Mouse (Mus musculus) kidney, postnatal 14 days (tissue): ENCODE results near the gene Slc7a8.

ENCODE experiments used
- DNase-seq: peaks from one replicate; pipeline ENCODE4 v3.0.0; 2022; ENCODE audit warnings: mixed read lengths

Gene Slc7a8

DNA sequence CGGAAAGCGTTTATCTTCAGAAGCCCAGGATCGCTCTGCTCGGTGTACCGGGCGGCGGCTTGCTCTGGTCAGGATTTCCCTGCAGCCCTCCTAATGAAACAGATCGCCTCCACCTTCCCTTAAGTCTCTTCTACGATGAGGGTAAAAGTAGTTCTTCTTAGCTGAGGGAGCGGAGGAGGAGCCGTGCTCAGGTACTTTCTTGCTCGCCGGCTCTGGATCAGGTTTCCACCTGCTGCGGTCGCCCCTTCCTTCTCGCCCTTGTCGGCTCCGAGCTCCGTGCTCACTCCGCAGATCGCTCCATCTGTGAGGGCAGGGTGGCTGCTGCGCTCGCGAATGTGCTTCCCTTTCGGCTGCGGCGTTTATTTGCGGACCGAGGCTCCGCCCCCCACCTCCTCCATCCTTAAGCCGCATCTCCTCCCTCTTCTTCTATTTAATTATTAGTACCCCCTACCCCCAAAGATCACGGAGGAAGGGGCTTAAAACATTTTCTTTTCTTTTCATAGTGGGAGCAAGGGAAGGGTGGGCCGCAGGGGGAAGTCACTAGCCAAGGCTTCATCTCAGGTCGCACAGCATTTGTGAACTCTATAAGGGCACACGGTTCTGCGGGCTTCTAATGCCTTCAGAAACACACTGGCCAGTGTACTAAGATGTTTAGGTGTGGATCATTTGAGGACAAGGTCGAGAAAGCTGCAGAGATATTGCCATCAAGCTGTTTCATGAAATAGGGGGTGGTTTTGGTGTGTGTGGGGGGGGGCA is at the start of gene Slc7a8:
Slc7a8 (minus strand) TSS at position 337 of the 756 bp plus-strand sequence.
- DNase-seq, result peak; percentile 82

DNA sequence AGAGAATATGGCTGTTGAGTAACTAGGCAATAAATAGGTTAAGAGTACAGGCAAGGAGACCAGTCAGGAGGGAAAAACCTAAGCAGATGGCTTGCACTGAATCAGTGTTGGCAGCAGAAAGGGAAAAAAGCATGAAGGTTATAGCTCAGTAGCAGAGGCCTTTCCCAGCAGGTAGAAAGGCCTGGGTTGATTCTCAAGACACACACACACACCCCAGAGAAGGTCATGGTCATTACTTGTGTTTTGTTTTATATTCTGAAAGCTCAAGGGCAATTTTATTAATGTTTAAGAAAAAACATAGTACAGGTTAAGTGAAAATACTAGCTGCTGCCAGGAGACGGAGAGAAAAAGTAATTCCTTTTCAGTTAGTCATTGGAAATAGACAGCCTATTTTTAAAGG is 42.0 kb upstream of the Slc7a8 start:
- peak; percentile 62 for DNase-seq

DNA sequence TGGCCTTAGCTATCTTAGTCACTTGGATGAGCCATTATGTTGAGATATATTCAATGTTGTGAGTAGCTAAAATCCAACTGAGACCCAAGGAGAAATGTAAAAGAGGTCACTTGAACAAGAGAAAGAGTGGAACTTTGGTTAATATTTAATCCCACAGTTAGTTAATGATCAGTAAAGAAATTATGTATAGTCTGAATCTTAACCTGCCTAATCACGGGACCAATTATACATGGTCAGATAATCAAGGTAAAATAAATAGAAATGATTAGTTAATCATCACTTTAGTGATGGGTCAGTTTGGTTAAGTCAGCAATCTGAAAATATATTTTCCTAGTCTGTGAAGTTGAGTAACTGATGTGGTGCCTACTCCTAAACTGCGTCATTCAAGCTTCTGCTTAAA is 40.6 kb upstream of the Slc7a8 start:
- DNase-seq, result no peak

DNA sequence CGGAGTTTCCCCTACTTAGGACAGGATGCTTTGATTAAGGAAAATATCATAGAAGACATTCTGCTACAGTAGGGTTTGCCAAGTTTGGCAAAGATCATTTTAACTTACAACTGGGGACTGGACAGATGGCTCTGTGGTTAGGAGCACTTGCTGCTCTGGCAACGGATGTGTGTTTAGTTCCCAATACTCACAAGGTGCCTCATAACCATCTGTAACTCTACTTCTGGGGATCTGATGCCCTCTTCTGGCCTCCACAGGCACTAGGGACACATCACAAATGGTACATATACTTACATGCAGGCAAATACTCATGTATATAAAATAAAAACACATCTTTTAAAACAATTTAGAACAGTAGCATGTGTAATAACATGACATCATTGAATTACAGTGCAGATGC is 36.0 kb upstream of the Slc7a8 start:
- peak; percentile 52 for DNase-seq

DNA sequence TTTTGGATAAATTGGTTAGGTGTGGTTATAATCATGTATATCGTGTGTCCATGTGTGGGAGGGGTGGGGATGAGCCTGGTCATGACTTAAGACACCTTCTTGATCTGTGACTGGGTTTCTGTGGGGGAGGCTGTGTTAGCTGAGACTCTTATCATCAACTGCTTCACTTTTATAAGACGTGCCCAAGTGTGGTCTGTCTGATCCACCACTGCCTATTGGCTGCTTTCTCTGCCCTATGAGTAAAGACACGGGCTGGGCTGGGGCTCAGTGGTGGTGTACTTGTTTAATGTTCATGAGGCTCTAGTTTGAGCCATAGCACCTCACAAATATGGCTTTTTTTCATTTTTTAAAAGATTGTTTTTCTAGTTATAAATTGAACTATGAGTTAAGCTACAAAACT is 34.0 kb upstream of the Slc7a8 start:
- no peak for DNase-seq

DNA sequence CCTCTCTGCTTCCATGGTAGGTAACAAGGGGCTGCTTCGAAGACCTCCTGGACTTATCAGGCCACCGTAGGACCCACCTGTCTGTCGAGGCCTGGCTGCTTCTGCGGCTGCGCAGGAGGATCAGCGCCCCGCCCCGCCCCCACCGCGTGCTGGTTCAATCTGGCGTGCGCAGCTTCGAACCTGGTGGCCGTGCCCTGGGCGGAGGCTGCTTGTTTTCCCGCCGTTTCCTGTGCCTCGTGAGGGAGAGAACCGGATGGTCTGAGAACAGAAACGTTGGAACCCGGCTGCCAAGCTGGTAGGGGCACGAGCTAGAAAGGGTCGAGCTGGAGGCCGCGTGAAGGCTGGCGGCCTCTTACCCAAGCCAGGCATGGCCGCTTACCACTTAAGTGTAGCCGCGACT is 32.2 kb upstream of the Slc7a8 start, which contains the start of gene Rnf212b:
Rnf212b (plus strand) TSS at position 151 of the 400 bp plus-strand sequence.
- DNase-seq, result no peak

DNA sequence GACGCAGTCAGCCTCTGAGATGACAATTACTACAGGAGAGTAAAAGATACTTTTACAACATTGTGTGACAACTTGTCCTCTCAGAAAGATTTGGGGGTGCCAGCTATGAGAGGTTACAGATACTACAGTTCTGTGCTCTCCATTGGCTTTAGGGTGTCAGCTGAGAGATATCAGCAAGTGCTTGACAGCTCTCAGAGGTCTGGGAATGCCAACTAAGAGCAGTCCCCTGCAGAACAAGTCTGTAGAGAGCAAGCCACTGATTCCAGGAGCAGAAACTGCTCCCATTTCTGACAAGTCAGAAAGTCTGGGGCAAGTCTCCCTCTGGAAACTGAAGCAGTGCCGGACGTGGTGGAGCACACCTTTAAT is 27.9 kb upstream of the Slc7a8 start:
- DNase-seq, result no peak

DNA sequence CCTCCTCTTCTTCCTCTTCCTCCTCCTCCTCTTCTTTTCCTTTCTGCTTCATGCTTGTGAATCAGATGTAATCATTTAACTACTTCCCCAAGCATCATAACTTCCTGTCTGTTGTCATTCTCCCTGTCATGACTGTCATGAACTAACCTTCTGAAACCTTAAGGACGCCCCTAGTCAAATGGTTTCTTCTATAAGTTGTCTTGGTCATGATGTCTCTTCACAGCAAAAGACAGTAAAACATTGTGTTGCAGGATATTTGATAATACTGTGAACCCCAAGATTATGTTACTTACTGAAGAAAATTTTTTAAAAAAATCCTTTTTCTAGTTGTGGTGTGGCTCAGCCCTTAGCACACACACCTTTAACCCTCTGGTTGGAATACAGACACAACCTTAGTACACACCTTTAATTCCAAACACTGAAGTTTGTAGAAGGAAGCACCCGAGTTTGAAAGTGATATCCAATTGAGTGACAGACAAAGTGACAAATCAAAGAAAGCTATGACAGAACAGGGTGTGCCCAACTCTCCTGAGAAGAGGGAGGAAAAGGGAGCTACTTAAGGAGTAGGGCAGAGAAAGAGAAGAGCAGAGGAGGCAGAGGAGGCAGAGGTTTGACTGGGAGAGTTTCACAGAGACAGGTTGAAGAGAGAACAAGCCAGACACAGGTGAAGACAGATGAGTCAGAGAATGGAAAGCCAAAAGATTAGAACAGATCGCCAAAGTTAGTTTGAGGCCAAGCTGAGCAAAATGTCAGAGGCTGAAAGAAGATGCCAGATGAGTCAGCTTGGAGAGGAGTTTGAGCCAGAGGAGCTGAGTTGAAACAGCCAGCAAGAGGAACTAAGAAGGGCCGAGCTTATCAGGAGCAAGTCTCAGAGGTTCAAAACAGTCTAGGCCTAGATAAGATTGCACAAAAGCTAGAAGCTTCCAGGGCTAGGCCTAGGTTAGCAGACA is 27.2 kb upstream of the Slc7a8 start:
- no peak for DNase-seq

DNA sequence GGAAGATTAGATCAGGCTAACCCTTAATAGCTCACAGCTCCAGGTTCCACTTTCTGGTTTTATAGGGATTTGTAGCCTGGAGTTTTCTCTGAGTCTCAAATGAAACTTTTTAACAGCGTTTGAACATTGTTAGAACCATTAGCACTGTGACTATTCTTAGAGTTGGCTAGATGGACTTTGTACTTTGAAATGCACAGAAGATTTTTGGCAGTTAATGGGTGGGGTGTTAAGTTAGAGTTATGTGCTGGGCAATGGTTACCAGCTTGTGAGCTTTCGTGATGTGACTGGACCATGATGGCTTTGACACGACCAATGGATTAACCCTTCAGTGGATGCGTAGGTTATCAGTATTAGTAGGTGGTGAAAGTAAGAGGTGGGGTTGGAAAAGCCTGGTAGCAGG is 24.4 kb upstream of the Slc7a8 start:
- no peak for DNase-seq

DNA sequence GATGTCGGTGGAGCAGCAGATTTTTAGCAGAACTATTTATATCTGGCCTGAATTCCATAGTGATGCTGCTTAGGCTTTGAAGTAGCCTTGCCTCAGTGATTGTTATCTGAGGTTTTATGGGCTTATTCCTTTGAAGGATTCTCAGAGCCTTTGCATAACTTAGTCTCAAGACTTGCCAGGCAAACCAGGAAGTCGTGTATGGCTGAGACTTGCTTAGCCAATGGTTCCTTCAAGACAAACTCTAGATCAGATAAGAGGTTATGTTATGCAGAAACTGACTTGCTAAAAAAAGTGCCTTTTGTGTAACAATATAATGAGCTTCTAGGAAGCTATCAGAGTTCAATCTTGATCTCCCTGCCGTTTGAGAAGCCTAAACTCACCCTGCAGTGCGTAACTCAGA is 20.7 kb upstream of the Slc7a8 start:
- DNase-seq, result no peak

DNA sequence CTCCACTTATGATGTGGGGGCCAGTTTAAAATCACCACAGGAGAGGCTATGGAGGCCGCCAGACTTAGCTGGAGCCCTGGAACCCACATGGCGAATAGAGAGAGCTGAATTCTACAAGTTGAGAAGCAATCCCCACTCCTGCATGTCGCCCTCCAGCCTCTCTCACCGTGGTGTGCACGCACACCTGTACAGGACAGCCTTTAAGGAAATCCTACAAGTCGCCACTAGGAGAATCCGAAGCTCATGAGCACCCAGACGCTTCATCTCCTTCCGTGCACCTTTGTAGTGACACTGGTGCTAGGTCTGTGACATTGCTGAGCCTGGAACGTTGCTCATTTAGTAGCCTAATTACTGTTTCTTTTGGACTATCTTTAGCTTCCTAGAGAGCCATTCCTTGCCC is 17.9 kb upstream of the Slc7a8 start:
- no peak for DNase-seq

DNA sequence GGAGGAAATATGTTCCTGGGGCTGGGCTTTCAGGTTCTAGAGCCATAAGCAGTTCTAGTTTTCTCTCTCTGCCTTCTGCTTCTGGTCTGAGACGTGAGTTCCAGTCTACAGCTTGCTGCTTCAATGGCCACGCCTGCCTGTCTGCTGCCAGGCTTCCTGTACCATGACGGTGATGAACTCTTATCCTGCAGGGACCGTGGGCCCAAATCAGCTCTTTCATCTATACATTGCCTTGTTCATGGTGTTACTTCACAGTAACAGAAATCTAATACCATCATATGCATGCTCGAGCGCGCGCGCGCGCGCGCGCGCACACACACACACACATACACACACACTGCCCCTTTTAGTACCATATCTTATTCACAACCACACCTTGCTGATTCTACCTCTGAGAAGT is 15.0 kb upstream of the Slc7a8 start:
- no peak for DNase-seq

DNA sequence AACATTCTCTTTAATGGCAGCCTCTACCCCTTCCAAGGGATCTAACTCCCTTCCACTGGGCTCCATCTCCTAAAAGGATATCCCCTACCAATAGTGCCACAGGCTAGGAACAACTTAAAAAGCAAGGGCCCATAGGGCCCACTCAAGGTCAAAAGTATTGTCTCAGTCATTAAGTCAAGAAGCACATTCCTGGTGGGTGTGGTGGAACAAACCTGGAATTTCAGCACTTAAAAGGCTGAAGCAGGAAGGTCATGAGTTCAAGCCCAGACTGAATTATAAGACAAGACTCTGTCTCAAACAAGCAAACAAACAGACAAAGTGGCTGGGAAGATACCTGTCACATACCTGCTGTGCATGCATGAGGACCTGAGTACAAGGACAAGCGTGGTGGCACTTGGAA is 14.2 kb upstream of the Slc7a8 start:
- no peak for DNase-seq

DNA sequence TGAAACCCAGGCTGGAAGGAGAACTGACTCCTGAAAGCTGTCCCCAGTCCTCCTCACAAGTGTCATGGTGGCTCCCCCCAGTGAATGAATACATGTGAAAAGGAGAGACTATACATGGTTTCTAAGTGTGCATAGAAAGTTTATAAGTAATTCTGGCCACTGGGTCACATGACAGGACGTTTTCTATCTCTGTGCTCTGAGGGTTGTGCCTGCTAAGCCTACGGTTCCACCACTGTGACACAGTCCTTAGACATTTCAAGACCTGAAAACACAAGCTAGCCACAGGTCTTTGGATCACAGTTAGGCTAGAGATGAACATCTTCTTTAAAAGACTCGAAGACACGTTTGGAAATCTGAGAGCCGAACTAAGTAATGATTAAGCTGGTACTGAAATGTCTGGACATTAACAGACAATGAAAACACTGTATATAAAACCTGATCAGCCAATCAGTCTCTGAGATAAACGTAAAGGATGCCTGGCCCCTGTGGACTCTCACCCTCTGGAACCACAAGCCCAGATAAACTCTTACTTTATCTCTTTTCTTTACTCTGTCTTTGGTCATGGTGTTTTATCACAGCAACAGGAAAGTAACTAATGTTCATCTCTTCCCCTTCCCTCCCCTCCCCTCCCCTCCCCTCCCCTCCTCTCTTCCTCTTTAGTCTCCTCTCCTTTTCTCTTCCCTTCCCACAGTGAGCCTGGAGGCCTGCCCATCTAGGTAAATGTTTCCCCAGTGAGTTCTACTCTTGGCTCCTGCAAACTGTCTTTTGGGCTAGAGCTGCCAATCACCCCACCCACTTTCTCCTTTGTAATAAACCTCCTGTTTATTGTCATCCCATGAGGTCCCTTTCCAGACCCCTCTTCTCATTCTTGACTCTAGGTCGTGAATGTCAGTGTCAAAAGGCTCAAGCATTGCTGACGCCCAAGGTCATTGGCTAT is 12.4 kb upstream of the Slc7a8 start:
- DNase-seq, result no peak

DNA sequence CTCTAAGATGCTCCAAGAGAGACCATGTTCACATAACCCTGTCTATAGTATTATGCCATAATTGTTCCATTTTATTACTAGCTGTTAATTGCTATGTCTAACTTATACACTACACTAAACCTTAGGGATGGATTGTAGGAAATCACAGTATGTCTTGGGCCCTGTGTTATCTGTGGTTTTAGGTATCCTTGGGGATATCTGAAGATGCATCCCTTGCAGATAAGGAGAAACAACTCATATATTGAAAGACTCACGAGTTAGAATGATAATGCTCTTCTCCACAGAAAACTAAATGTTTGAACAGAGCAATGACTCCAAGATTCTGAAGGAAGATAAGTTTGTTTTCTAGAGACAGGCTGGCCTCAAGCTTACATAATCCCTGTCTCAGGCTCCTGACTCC is 11.6 kb upstream of the Slc7a8 start:
- no peak for DNase-seq

DNA sequence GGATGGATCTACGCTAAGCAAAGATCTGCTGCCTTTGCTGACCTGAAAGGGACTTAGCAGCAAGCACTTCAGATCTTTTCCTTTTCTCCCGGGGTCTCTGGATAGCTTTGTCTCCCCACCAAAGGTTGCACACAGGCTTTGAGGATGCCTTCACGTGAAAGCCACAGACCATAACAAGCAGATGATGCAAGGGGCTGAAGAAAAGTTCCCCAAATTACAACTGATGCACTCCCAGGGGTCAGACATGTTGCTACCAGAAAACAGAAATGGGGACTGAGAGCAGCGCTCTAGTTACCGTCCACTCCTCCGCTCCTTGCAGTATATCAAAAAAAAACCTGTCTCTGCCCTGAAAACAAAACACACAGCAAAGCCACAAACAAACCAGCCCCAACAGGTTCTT is 10.4 kb upstream of the Slc7a8 start:
- no peak for DNase-seq

DNA sequence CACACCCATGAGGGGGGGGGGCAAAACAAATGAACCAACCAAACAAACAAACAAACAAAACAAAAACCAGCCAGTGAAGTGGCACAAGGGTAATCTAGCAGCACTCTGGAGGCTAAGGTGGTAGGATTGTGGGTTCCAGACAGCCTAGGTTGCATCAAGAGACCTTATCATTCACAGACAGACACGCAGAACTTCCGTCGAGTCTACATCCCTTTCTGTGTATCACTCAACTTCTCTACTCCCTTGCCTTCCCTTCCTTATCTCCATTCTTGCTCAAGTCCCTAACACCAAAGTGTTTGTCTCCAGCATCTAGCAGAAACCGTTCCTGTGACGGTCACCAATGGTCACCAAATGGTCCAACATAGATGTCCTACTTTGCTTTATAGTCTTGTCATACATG is 6.5 kb upstream of the Slc7a8 start:
- DNase-seq, result no peak

DNA sequence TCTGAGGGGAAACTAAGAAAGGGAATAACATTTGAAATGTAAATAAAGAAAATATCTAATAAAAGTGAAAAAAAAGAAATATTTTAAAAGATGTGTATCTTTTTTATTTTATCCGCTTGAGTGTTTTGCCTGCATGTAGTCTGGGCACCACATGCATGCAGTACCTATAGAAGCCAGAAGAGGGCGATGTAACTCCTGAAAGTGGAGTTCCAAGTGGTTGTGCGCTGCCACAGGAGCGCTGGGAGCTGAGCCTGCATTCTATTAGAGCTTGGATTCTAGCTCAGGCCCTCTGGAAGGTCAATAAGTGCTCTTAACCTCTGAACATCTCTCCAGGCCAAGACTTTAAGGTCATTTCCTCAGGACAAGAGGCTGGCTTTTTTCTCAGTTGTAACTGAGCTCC is 5.5 kb upstream of the Slc7a8 start:
- no peak for DNase-seq

DNA sequence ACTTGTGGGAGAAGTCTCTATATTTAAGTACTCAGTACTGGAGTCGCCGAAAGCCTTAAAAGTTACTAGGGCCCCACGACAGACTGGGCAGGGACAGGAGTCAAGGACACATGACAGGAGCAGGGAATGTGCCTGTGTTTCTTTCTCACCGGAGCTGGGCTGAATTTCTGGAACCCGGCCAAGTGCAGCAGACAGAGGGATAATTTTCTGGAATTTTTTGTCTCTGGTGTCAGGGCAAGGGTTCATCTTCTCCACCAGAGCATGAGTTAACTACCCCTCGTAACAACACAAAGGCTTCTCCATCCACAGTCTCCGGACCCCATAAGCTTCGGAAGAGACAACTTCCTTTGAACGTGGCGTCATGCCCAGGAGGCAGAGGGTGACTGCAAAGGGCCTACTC is 4.7 kb upstream of the Slc7a8 start:
- peak; percentile 77 for DNase-seq

DNA sequence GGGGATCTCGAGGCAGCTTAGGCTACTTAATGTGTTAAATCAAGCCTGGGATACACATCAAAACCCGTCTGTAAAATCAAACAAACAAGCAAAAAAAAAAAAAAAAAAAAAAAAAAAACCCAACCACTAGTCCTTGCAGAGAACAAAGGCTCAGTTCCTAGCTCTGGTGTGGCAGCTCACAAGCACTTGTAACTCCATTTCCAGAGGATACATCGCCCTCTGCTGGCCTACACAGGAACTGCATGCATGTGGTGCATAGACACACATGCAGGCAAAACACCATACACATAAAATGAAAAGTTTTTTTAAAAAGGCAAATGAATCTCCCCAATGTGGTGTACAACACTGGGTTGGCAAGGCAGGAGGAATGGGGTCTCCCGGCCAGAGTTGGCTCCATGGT is 4.2 kb upstream of the Slc7a8 start:
- peak; percentile 73 for DNase-seq

DNA sequence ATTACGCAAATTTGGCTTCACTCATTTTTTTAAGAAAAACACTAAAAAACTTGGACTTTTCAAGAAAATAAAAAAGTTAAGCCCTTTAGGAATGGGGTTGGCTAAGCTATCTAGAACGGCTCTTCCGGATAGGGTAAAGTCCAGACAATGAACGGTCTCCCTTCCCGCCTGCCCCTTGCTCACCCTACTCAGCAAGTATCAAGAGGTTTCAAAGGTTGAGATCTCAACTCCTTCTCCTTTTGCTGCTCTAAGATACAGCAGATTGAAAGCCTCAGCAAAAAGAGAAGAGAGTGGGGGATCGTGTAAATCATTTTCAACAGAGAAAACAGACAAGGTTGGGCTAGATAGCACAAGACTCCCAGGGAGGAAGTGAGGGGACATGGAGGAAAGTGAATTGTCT is 1.2 kb upstream of the Slc7a8 start:
- peak; percentile 48 for DNase-seq

DNA sequence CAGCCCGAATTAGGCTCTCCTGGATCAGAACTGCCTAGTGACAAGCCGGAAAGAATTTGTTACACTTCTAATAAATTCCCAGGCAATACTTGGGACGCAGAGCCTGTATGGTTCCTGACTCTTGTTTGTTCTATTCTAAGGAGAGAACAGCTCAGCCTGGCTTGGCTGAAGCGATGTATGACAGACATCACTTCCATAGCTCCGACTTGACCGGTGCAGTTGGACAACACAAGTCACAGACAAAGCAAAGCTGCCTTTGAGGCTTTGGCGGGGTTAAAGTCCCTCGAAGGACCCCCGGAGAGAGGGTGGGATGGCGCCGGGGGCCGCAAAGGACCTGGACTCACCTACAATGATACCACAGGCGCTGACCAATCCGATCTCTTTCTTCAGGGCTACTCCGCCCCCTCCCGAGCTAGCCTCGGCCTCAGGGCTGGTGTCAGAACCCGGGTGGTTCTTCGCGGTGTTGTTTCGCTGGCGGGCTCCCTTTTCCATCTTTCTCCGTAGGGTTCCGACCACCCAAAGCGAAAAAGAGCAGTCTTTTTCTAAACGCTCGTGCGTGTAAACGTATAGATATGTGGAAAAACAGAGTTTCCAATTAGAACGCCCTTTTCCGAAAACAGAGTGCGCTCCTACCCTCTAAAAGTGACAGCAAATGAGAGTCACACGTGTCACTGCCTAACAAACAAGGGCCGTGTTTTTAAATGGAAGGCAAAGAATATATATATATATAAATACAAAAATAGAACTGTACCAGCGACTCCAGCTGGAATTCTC is 723 bp downstream of the Slc7a8 start:
- peak; percentile 80 for DNase-seq
